Mouse (Mus musculus) cerebellum, adult 9-10 months (tissue): ENCODE data around the gene Dnaaf2.
"Not testable (repeated sequence)": the region's sequence is repeated elsewhere in the genome, so short reads cannot be mapped to it uniquely, and the experiment has no call there.

ENCODE experiments used
- DNase-seq: peaks from one replicate; pipeline ENCODE4 v3.0.0; 2022

Gene Dnaaf2

GRCm38 (mm10) chr12:69197378-69198163, 658 bp downstream of the Dnaaf2 start:
- peak; percentile 46 for DNase-seq

GRCm38 (mm10) chr12:69196444-69197377, 1.5 kb downstream of the Dnaaf2 start, which contains the start of gene Gm49383:
TSS of gene Gm49383 (minus strand) at chr12:69197104.
- DNase-seq, result peak; percentile 60

- DNase-seq, result no peak
These were observed 5.6 kb downstream of the Dnaaf2 start for GRCm38 (mm10) chr12:69192637-69193036.

- DNase-seq, result no peak
These were observed 6.8 kb downstream of the Dnaaf2 start for GRCm38 (mm10) chr12:69191396-69191795.

- no peak for DNase-seq
These were observed 7.7 kb downstream of the Dnaaf2 start for GRCm38 (mm10) chr12:69190522-69190921.

GRCm38 (mm10) chr12:69190074-69190473, 8.2 kb downstream of the Dnaaf2 start:
- no peak for DNase-seq

GRCm38 (mm10) chr12:69186811-69187471, 11.3 kb downstream of the Dnaaf2 start:
- no peak for DNase-seq

GRCm38 (mm10) chr12:69185371-69185770, 12.9 kb downstream of the Dnaaf2 start:
- no peak for DNase-seq

- peak; percentile 49 for DNase-seq
These were observed 13.6 kb downstream of the Dnaaf2 start for GRCm38 (mm10) chr12:69184342-69185295.

GRCm38 (mm10) chr12:69183583-69184308, 14.5 kb downstream of the Dnaaf2 start, which contains the start of the genes Rpl36al and Mgat2:
TSS of gene Rpl36al (minus strand) at chr12:69184083.
TSS of gene Mgat2 (plus strand) at chr12:69184157.
- peak; percentile 97 for DNase-seq

- no peak for DNase-seq
These were observed 16.4 kb downstream of the Dnaaf2 start for GRCm38 (mm10) chr12:69181800-69182199.

- no peak for DNase-seq
These were observed 18.9 kb downstream of the Dnaaf2 start for GRCm38 (mm10) chr12:69179371-69179770.

GRCm38 (mm10) chr12:69177526-69177925, 20.7 kb downstream of the Dnaaf2 start:
- DNase-seq, result no peak

- DNase-seq, result no peak
These were observed 22.3 kb downstream of the Dnaaf2 start for GRCm38 (mm10) chr12:69175975-69176374.

- no peak for DNase-seq
These were observed 26.9 kb downstream of the Dnaaf2 start for GRCm38 (mm10) chr12:69171307-69171706.

- DNase-seq, result peak; percentile 93
These were observed 29.6 kb downstream of the Dnaaf2 start, which contains the start of gene Lrr1 for GRCm38 (mm10) chr12:69168461-69169106. TSS of gene Lrr1 (plus strand) at chr12:69168814.

GRCm38 (mm10) chr12:69167656-69168460, 30.4 kb downstream of the Dnaaf2 start:
- no peak for DNase-seq

- DNase-seq, result not testable (repeated sequence)
These were observed 31.2 kb downstream of the Dnaaf2 start for GRCm38 (mm10) chr12:69166861-69167581.

- no peak for DNase-seq
These were observed 33.3 kb downstream of the Dnaaf2 start for GRCm38 (mm10) chr12:69164904-69165303.
